Mouse (Mus musculus): ENCODE measurements at regions not wholly inside any gene's neighbourhood (a gene's known extent, or its start where the extent isn't known, plus 50 kb on each side); places are given as distances from the start of the nearest gene placed in this dataset.

DNA sequence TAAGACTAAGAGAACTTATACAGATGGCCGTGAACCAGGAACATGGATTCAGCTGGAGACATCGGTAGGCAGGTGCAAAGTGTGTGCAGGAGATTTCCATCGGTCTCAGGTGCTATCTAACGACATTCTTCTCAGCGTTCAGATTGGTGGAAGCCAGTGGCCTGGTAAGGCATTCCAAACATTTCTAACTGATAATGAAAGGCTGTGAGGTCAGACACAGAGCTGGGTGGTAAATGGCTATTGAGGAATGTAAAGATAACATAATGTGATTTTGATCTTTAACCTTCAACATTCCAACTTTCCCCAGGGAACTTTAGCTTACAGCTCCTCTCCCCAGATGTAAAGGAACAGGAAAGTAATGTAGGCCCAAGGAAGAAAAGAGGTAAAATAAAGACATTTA lies 151.2 kb upstream of the Xylt1 start:
- no peak for DNase-seq (ENCODE audit: low spot score in 2 of 2)

DNA sequence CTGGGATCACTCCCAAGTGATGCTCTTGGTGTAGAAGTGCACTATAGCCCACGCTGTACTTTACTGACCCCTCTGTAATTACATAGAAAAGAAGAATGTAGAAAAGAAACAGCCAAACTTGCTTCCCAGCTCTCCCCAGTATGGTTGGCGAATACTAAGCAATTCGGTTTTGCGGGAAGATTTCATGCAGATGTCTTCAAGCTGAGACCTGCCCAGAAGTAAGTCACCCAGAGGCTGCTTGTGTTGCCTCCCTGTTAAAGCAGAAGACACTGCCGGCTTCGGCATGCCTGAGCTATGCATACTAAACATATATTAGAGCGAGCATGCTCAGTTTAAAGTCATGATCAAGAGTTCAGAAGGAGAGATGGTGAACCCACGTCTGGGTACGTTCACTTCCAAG lies 124.0 kb upstream of the Xylt1 start:
- DNase-seq (ENCODE audit: low spot score in 2 of 2) = no peak

DNA sequence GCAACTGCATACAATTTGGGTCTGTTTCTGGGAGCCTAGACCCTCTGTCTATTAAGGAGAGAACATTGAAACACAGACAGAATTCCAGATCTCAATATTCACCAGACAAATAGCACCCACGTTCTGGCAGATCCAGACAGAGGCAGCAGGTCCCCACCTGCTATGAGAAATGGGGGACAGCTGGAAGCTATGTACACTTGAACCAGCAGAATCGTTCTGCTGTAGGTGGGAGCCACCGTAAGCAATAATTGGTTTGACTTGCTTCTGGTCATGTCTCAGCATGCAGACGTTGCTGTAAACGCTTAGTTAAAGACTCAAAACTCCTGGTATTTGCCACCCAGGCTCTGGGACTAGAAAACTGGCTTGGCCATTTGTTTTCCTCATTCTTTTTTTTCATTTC lies 122.2 kb upstream of the Xylt1 start:
- DNase-seq (ENCODE audit: low spot score in 2 of 2) = no peak

DNA sequence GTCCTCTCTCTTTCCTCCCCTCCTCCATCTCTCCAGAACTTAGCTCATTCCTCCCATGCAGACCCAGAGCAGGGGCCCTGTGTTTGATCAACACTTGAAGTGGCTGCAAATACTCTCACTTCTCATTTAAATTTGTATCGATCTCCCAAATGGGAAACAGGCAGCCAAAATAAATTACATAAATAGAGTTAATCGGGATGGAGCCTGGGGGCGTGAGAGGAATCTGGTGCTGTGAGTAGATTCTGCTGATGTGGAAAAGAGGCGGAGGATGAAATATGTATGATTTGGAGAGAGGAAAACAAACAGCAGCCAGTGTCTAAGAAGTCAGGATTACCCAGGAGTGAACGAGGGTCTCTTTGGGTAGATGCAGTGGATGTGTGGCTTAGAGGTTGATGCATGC lies 121.6 kb upstream of the Xylt1 start:
- no peak for DNase-seq (ENCODE audit: low spot score in 2 of 2)

DNA sequence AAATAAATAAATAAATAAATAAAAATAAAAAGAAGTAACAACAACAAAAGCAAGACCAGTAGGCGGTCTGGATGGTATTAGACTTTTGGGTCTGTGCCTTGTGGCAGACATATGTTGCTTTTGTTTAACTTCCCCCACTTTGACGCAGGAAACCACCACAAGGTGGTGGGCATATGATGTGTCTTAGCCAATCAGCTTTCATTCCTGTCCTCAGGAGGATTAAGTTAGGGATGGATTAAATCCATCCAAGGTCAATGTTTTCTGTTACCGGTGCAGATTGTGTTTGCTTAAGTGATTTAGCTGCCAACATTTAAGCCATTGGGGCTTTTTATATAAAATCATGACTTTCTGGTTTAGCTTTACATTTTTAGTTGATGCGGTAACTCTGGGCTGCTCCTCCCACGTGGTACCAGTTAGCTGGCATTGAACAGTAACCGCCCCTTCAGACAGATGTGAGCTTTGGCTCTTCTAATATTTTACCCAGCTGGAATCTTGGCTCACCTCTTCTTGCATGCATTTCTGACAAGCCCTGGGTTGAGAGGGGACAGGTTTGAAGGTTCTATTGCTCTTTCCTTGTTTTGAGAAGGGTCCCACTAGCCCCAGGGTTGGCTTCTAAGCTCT lies 121.0 kb upstream of the Xylt1 start:
- no peak for DNase-seq (ENCODE audit: low spot score in 2 of 2)

DNA sequence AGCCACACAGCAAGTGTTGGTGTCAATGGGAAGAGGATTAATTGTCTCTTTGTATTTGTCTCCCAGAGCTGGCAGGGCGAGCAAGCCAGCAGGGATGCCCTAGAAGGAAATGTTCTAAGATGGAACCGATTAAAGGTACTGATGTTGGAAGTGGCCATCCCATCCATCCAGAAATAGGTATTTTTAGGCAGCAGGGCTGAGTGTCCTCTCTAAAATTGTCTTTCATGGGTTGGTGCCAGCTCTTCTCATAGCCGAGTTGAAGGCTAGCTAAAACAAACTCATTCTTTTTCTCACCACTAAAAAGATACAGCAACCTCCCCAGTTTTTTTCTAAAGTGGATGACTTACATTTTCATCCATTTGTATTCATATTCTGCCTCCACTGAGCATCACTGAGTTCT lies 120.2 kb upstream of the Xylt1 start:
- DNase-seq (ENCODE audit: low spot score in 2 of 2) = peak; percentile 25 to 39

DNA sequence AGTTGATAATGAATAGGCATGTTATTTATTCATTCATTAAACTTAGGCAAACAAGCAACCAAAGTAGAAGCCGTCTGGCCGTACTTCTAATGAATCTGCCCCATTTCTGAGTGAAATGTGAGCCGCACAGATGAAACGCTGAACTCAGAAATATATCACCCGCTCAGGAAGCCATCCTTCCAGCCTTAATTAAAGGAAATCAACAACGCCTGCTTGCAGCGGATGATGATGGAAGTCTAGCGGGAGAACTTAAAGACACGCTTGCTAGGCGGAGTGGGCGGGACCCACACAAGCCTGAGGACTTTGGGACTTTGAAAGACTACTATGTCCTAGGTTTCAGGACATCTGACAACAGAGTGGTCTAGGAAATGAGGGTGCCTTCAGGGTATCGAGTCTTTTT lies 117.7 kb upstream of the Xylt1 start:
- DNase-seq (ENCODE audit: low spot score in 2 of 2) = no peak

DNA sequence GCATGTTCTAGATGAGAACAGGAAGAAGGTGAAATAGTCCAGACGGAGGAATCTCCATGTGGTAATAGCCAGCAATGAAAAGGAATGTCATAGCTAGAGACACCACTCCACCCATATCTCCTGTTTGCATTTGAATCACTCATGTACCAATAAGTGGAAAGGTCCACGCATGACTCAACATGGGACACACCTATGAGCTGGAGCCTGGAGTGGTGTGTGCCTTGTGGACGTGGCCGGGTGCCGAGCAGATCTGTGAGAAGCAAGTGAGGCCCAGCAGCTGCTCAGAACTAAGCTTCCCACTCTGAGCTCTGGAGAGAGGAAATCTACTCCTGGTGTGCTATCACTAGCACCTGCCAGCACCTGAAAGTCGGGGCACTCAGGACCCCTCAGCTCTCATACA lies 116.4 kb upstream of the Xylt1 start:
- DNase-seq (ENCODE audit: low spot score in 2 of 2) = no peak

DNA sequence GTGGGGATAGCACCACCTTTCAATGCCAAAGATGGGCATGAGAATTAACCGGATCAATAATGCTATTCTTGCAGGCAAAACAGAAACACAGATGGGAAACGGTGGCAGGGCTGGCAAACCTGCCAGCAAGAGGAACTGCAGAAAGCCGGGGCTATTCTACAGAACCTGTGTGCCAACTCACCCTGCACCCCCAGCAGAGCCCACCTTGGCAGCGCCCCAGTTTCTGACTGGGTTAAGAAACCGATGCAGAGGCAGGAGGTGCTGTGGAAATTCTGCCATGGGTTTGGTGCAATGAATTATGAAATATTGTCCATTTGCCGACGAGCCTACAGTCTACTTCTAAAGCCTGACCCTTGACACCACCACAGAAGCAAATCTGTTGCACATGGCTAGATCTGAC lies 112.7 kb upstream of the Xylt1 start:
- no peak for DNase-seq (ENCODE audit: low spot score in 2 of 2)

DNA sequence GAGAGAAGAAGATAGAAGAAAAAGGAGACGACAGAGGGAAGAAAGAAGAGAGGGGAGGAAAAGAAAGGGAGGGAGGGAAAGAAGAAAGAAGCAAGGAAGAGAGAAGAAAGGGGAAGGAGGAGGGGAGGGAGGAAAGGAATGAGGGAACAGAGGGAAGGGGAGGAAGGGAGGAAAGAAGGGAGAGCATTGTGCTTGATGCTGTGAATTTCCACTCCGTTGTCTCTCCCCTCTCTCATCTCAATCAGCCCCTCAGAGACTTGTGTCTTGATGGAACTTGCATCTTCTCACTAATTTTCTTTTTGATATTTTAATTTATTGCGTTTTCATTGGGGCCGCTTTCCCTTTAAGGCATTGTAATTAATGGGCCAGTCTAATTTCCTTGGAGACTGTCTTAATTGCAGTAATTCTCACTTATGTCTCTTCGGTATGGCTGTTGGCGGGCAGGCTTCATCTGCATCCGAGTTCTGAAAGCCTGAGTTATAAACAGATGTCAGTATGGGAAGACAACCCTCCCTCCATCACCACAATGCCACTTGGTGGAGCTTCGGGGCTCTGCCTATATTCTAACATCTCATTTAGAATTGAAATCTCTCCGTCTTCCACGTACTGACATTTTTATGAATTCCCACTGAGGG lies 111.4 kb upstream of the Xylt1 start:
- DNase-seq (ENCODE audit: low spot score in 2 of 2) = no peak

DNA sequence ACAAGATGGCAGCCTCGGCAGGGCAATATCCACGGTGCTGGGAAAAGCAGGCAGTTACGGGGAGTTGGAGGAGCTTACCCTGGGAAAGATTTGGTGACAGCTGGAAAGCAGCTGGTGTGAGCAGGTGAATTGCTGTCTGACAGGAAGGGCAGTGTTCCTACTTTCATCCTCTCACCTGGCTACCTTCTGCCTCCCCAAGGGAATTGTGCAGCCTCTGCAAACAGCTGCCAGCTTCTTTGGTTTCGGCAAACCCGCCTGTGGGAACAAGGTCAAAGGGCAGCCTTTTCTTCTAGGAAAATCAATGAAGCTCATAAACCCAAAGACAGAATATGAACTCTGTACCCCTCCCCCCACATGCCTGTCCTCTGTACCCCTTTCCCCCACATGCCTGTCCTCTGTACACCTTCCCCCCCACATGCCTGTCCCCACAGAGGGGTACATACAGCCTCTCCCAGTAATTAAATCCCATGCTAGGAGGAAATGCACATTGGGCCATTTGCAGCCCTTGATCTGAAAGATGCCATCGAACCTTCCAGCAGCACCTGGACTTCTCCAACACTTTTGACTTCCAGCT lies 102.3 kb upstream of the Xylt1 start:
- no peak for DNase-seq (ENCODE audit: low spot score in 2 of 2)

DNA sequence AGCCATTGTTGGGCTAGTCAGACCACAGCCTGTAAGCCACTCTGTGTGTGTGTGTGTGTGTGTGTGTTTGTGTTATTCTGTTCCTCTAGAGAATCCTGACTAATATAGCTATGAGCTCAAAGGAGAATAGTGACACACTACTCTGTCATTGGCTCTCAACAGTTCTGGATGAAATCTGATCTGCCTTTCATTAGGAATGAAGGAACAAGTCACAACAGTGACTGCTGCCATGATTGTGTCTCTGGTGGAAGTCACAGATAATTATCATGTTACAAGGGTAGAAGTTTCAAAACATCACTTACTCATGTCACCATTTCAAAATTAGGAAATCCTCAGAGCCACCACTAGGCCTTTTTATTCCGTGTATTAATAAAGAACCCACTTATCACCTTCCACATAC lies 98.6 kb upstream of the Xylt1 start:
- DNase-seq (ENCODE audit: low spot score in 2 of 2) = no peak

DNA sequence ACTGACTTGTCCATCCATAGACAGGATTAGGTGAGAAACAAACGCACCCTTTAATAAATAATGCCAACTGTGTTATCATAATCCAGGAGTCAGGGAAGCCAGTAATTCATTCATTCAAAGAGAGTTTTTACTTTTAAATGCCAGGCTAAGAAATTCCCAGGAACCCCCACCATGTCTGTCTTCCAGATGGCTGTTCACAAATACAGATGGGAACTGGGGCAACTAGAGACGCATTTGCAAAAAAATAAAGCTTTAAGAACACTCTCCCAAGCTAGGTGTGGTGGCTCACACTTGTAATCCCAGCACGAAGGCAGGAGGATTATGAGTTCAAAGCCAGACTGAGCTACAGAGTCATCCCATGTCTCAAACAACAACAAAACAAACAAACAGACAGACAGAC lies 95.6 kb upstream of the Xylt1 start:
- no peak for DNase-seq (ENCODE audit: low spot score in 2 of 2)

DNA sequence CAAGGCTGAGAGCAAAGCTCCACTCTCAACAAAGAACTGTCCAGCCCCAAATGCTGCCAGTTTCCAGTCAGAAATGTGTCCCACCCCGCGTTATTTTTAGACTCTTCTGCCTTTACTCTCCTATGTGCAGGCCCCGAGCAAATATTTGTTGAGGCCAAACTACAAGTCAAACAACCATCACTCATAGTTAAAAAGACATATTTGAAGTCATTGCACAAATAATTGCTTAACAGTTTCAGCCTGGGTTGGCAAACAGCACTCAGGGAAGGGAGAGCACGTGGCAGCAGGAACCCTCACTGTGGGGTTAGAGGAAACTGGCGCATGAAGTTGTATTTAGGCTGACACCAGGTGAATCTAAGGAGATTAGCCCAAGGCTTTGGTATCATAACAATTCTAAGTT lies 94.8 kb upstream of the Xylt1 start:
- DNase-seq (ENCODE audit: low spot score in 2 of 2) = no peak

DNA sequence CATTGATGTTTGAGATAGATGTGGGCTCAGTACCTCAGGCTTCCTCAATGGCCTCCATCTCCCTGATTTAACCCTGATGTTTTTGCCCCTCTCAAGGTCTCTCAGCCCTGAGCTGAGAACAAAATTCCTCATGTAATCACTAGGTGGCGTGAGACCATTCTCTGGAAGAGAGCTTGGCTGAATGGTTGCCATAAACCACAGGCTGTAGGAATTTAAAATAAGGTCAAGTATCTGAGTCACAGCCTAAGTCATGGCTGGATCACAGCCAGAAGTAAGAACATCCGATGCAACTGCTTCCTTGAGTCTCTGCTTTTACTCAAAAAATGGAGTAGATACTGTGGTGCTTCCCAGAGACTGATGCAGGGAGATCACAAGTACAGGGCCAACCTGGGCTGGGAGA lies 77.1 kb upstream of the Xylt1 start:
- peak in 1 of 2 experiments; percentile 25 for DNase-seq (ENCODE audit: low spot score in 2 of 2)

DNA sequence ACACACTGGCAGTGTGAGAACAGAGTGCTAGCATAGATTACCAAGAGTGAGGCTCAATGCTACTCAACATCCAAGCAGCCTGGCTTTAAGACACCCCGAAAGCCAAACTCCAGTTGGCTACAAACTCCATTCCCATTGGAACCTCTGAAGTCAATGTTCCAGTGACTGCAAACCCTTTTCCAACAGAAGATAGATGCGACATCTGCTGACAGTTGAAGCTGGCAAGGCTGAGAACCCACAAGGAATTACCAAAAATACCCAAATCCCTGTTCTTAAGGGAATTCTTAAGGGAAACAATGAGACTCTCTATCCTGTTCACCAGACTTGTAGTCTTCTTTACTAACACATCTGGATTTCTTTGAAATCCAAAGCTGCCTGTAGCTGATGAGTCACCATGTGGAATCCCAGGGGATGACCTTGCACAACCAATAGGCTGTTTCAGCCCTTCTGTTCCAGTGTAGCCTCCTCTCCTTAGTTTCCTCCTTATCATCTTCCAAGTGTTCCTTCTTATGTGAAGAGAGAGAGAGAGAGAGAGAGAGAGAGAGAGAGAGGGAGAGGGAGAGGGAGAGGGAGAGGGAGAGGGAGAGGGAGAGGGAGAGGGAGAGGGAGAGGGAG lies 70.1 kb upstream of the Xylt1 start:
- peak in 1 of 2 experiments; percentile 1 for DNase-seq (ENCODE audit: low spot score in 2 of 2)

DNA sequence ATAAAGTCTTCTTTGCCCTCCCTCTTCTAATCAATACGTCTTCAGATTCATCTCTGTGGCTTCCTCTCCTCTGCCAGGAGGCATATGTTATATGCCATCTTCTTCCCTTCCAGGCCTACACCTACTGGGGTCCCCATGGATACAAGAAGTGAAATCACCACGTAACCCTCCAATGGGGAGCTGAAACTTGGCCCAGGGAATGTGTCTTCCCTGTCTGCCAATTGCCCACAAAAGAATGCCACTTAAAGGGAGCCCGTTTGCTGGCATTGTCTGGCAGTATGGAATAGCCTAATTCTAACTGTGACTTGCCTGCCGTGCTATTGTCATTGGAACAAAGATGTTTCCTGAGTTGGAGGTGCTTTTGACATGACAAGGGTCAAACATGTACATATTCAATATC lies 69.5 kb upstream of the Xylt1 start:
- no peak for DNase-seq (ENCODE audit: low spot score in 2 of 2)

DNA sequence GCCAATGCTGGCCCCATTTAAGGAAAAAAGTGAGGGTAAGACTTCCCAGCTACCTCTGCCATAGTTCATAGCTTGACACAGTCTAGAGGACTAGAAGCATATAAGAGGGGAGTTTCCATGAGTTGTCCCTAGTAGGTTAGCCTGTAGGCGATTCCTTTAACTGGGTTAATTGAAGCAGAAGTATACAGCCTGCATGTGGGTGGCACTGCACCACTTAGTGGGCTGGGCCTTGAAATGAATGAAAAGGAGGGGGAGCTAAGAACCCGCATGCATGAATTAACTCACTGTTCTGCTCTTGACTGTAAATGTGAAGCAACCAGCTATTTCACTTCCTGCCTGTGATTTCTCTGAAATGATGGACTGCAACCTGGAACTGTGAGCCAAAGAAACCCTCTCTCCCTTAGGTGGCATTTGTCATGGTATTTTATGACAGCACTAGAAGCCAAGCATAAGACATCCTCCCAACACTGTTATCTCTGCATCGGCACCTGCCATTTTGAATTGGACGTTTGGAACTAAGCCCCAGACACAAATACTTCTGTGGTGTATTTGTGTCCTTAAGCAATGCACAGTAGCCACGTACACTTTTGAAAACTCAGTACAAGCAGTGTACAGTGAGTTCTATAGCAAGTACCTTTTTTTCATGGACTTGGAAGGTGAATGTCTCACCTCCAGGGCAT lies 64.5 kb upstream of the Xylt1 start:
- peak in 1 of 2 experiments; percentile 4 for DNase-seq (ENCODE audit: low spot score in 2 of 2)

DNA sequence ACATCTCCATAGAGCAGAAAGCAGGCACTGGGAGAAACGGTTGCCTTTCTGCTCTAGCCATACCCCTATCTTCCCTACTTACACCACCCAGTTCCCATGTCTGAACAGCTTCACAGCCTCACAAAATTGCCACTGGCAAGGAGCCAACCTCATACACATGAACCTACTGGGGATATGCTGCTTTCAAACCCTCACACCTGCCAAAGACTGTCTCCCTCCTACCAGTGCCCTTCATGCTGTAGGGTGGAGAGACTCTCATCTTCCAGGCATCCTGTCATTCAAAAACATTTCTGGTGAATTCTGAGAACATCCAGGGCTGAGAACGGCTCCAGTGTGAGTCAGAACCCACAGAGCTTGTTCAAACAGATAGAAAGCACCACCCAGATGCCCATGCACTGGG lies 63.4 kb upstream of the Xylt1 start:
- peak; percentile 12 to 15 for DNase-seq (ENCODE audit: low spot score in 2 of 2)

DNA sequence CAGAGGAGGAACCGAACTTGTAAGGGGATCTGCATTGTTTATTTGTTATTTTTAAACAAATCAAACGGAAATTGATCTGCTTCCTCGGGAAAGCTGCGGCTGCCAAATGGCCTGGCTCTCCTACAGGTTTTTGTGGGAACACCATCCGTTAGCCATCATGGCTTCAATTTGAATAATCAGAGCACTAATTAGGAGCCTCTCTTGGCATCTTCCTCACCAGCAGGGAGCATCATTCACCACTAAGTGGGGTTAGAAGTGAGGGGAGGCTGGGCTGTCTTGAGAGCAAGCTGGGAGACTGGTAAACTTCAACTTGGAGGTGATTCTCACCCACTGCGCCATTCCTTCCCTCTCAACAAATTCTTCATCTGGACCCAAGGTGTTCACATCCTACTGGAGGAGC lies 60.2 kb upstream of the Xylt1 start:
- DNase-seq (ENCODE audit: low spot score in 2 of 2) = no peak
